Mouse (Mus musculus) adrenal gland, adult 18-20 months (tissue): ENCODE measurements around the gene Prss21. TPM values are rescaled to one million over a fixed set of nuclear protein-coding genes. Genes with fewer than 3 reads are reported as not detected.
"Not testable (repeated sequence)": the region's sequence is repeated elsewhere in the genome, so short reads cannot be mapped to it uniquely, and the experiment has no call there.

Source experiments
- DNase-seq, 2 experiments: peaks; one replicate each; pipeline ENCODE4 v3.0.0; 2021 to 2022; ENCODE audit warnings: low spot score in 2 of 2
- microRNA-seq, 2 experiments: library from miRNA; unstranded; fragments of <30 nt; microRNA quantifications; one replicate each; pipeline ENCODE4 v1.2.0; 2021; ENCODE audit warnings: borderline number of aligned reads in 2 of 2
- total RNA-seq, 2 experiments: library from RNA; stranded (reverse); gene quantifications; 1 replicate in 1 of 2; 2 replicates in 1 of 2; pipeline ENCODE4 v1.2.3; 2021

Prss21 gene
- total RNA-seq, 2 experiments from 2014 or later = not detected

GRCm38 (mm10) chr17:23857913-23858312, 9.9 kb upstream of the Prss21 start:
- DNase-seq = no peak

GRCm38 (mm10) chr17:23862926-23863325, 4.9 kb upstream of the Prss21 start:
- no peak for DNase-seq

- DNase-seq = no peak
These were observed 657 bp downstream of the Prss21 start for GRCm38 (mm10) chr17:23868513-23868912.

GRCm38 (mm10) chr17:23873884-23874856, 6.3 kb downstream of the Prss21 start:
- DNase-seq = peak; percentile 30 to 42

- DNase-seq = no peak
These were observed 8.9 kb downstream of the Prss21 start for GRCm38 (mm10) chr17:23876741-23877140.

- no peak for DNase-seq
These were observed 9.3 kb downstream of the Prss21 start for GRCm38 (mm10) chr17:23877166-23877565.

- DNase-seq = not testable (repeated sequence)
These were observed 12.7 kb downstream of the Prss21 start, which contains the start of the genes Dcpp1 and Dcpp2 for GRCm38 (mm10) chr17:23880576-23880975. Gene Dcpp1, plus strand, starts transcription at chr17:23880876. Gene Dcpp2, plus strand, starts transcription at chr17:23880880.

GRCm38 (mm10) chr17:23917158-23917557, 49.3 kb downstream of the Prss21 start, which contains the start of gene Dcpp3:
Gene Dcpp3, plus strand, starts transcription at chr17:23917458.
- DNase-seq = not testable (repeated sequence)

Small RNA genes lying within 50 kb of the gene (microRNA-seq; reads per million reads assigned to microRNA genes)
- gene Mir5125 = 1.9 to 2.4 reads per million in 2 experiments

Other genes starting within 250 kb of the Prss21 start
- gene Mmp25, start 222.8 kb upstream of the Prss21 start, total RNA-seq = under 1 TPM; 0.10 TPM
- gene Bicdl2, start 207.6 kb upstream of the Prss21 start, total RNA-seq = not detected
- gene Hcfc1r1, start 194.5 kb upstream of the Prss21 start, total RNA-seq = 100 to 1,000 TPM; 153 to 154 TPM
- gene Thoc6, start 194.2 kb upstream of the Prss21 start, total RNA-seq = 10 to 100 TPM; 23.1 to 23.3 TPM
- gene Tnfrsf12a, start 190.6 kb upstream of the Prss21 start, total RNA-seq = 100 to 1,000 TPM; 224 to 359 TPM
- not detected for gene Cldn6, start 188.8 kb upstream of the Prss21 start, total RNA-seq
- not detected for gene Cldn9, start 184.0 kb upstream of the Prss21 start, total RNA-seq
- 1 to 10 TPM; 2.2 to 6.7 TPM for gene 1520401A03Rik, start 145.3 kb upstream of the Prss21 start, total RNA-seq
- gene Pkmyt1, start 141.7 kb upstream of the Prss21 start, total RNA-seq = 1 to 10 TPM; 2.1 to 2.4 TPM
- gene Paqr4, start 127.2 kb upstream of the Prss21 start, total RNA-seq = 10 to 100 TPM in 1 of 2 experiments, 1 to 10 TPM in 1; 8.5 to 12.7 TPM
- gene Kremen2, start 122.2 kb upstream of the Prss21 start, total RNA-seq = under 1 TPM in 1 of 2 experiments, not detected in 1; 0.13 TPM
- gene Flywch1, start 96.5 kb upstream of the Prss21 start, total RNA-seq = 10 to 100 TPM; 72.5 to 89.3 TPM
- 10 to 100 TPM in 1 of 2 experiments, 1 to 10 TPM in 1; 8.2 to 10.9 TPM for gene Flywch2, start 82.0 kb upstream of the Prss21 start, total RNA-seq
- 100 to 1,000 TPM; 480 to 746 TPM for gene Srrm2, start 77.5 kb upstream of the Prss21 start, total RNA-seq
- gene Elob, start 38.9 kb upstream of the Prss21 start, total RNA-seq = 100 to 1,000 TPM; 352 to 413 TPM
- gene Prss33, start 32.0 kb upstream of the Prss21 start, total RNA-seq = not detected
- gene Prss32, start 24.2 kb upstream of the Prss21 start, total RNA-seq = not detected
- gene Prss41, start 23.9 kb upstream of the Prss21 start, total RNA-seq = under 1 TPM; 0.60 to 0.74 TPM
- gene Dcpp1, start 12.8 kb downstream of the Prss21 start, total RNA-seq = not detected
- gene Dcpp2, start 12.8 kb downstream of the Prss21 start, total RNA-seq = not detected
- not detected for gene Dcpp3, start 49.4 kb downstream of the Prss21 start, total RNA-seq
- gene Sbp, start 73.6 kb downstream of the Prss21 start, total RNA-seq = not detected
- gene Sbpl, start 87.2 kb downstream of the Prss21 start, total RNA-seq = not detected
- under 1 TPM in 1 of 2 experiments, not detected in 1; 0.64 TPM for gene Prss30, start 112.5 kb downstream of the Prss21 start, total RNA-seq
- gene Prss22, start 130.0 kb downstream of the Prss21 start, total RNA-seq = not detected
- 1 to 10 TPM in 1 of 2 experiments, under 1 TPM in 1; 0.23 to 1.3 TPM for gene Prss27, start 170.1 kb downstream of the Prss21 start, total RNA-seq
- 10 to 100 TPM; 11.1 to 12.2 TPM for gene Kctd5, start 205.4 kb downstream of the Prss21 start, total RNA-seq